In genomic region chr4:70534891-70535269, GRCm38 (mm10) we compare ENCODE assay signal across 8 mouse cellular contexts. TPM values are rescaled to one million over a fixed set of nuclear protein-coding genes. Genes with fewer than 3 reads are reported as not detected.
DNase-seq lines count a peak whose midpoint lies in the region; ATAC-seq lines count a peak whose summit lies in the region.

Megf9 (minus strand) TSS chr4:70534995.

- H3K4me3 ChIP-seq in brown adipose tissue, adult 24 weeks (ENCODE audit: insufficient read depth, low read depth, low read length) = peak within 1 kb of the TSS; percentile 90
- peak within 1 kb of the TSS; percentile 69 for H3K4me3 ChIP-seq in heart, embryonic 12.5 days
- H3K4me3 ChIP-seq in kidney, embryonic 16.5 days (ENCODE audit: low read length) = peak within 1 kb of the TSS; percentile 92

- peak; percentile 99 for DNase-seq in CD4-positive, CD25-positive, alpha-beta regulatory T cell, adult 2 months (ENCODE audit: low read depth, low spot score)
- DNase-seq in liver = peak; percentile 98
- DNase-seq in monocyte, adult 2 months (ENCODE audit: low read depth in 1 of 2, low spot score in 2 of 2) = peak; percentile 89 to 96
- DNase-seq in spleen, postnatal 14 days (ENCODE audit: low spot score in 2 of 2) = peak; percentile 95 to 97

- H3K9ac ChIP-seq in heart, embryonic 12.5 days = peak within 1 kb of the TSS; percentile 93
- peak within 1 kb of the TSS; percentile 90 for H3K9ac ChIP-seq in kidney, embryonic 16.5 days (replicated peaks; ENCODE audit: low read length)

- peak; percentile 97 for ATAC-seq in erythroid progenitor cell, adult 5-6 weeks (replicated peaks; ENCODE audit: low FRiP score, poor library complexity, severe bottlenecking)
- ATAC-seq in heart, embryonic 12.5 days (ENCODE audit: insufficient number of reproducible peaks, low FRiP score) = peak; percentile 99
- peak; percentile 98 for ATAC-seq in kidney, embryonic 16.5 days (ENCODE audit: low FRiP score, low TSS enrichment)

- peaks cover 7% of the 10 kb centered on the region for H3K4me1 ChIP-seq in brown adipose tissue, adult 24 weeks (ENCODE audit: control insufficient read depth, insufficient read depth, insufficient read length, low read length)
- peaks cover 19% of the 10 kb centered on the region for H3K4me1 ChIP-seq in heart, embryonic 12.5 days (replicated peaks)
- peaks cover 24% of the 10 kb centered on the region for H3K4me1 ChIP-seq in kidney, embryonic 16.5 days (ENCODE audit: insufficient read depth, low read length)

- WGBS in heart, embryonic 12.5 days = under 1% methylated on average over 46 of the region's 46 CpGs
- under 1% methylated on average over 46 of the region's 46 CpGs for WGBS in kidney, embryonic 16.5 days

- H3K36me3 ChIP-seq in heart, embryonic 12.5 days = no peaks in the 10 kb centered on the region
- no peaks in the 10 kb centered on the region for H3K36me3 ChIP-seq in kidney, embryonic 16.5 days (ENCODE audit: insufficient read depth, low read length)

- no peaks in the 10 kb centered on the region for H3K9me3 ChIP-seq in heart, embryonic 12.5 days (replicated peaks)
- no peaks in the 10 kb centered on the region for H3K9me3 ChIP-seq in kidney, embryonic 16.5 days (ENCODE audit: low read length)

- peak within 1 kb of the TSS; percentile 89 for H3K27ac ChIP-seq in brown adipose tissue, adult 24 weeks (replicated peaks; ENCODE audit: low read depth, low read length)
- peak within 1 kb of the TSS; percentile 88 for H3K27ac ChIP-seq in heart, embryonic 12.5 days (ENCODE audit: poor library complexity, severe bottlenecking)
- peak within 1 kb of the TSS; percentile 90 for H3K27ac ChIP-seq in kidney, embryonic 16.5 days (ENCODE audit: low read length)

- H3K4me2 ChIP-seq in heart, embryonic 12.5 days = peak within 1 kb of the TSS; percentile 92
- H3K4me2 ChIP-seq in kidney, embryonic 16.5 days (replicated peaks; ENCODE audit: low read depth, low read length) = peak within 1 kb of the TSS; percentile 77

- H3K27me3 ChIP-seq in heart, embryonic 12.5 days (replicated peaks) = no peaks in the 10 kb centered on the region
- H3K27me3 ChIP-seq in kidney, embryonic 16.5 days (ENCODE audit: insufficient read depth, low read length) = no peaks in the 10 kb centered on the region

RNA-seq across cellular contexts. Expression of gene Megf9, which starts in this region (rescaled TPM):
- 23.0 and 26.1 TPM in 2 replicates for polyA plus RNA-seq in brown adipose tissue, adult 24 weeks (2012; ENCODE audit: insufficient read depth, insufficient read length, missing spikeins)
- 13.7 and 22.6 TPM in 2 replicates for total RNA-seq in erythroid progenitor cell, adult 5-6 weeks (2015; ENCODE audit: low replicate concordance)
- 11.0 and 11.3 TPM in 2 replicates for total RNA-seq in erythroid progenitor cell, adult 5-6 weeks (2017; ENCODE audit: low replicate concordance)
- 7.8 and 8.2 TPM in 2 replicates for polyA plus RNA-seq in heart, embryonic 12.5 days (2016; fragmentation: Nextera tagmentation; extraction: Ambion mirVana)
- 11.9 and 13.7 TPM in 2 replicates for polyA plus RNA-seq in kidney, embryonic 16.5 days (2015; fragmentation: Nextera tagmentation; extraction: Ambion mirVana)

Comparison
In these comparisons a context has a peak if more than half of its experiments do, and no peak if none do; other contexts are left out.
1. Peak in every context shown above with its lines: DNase-seq, ATAC-seq, H3K4me3 ChIP-seq and H3K27ac ChIP-seq.